Mouse (Mus musculus): ENCODE measurements around the gene Nfkbia.

Nfkbia gene

GRCm38 (mm10) chr12:55466816-55467215 is 25.6 kb downstream of the Nfkbia start:
- Histone ChIP-seq H3K36me3 (ENCODE audit: insufficient read depth, low read length) (no peaks in the 10 kb centered on the region), H3K9me3 (ENCODE audit: low read length) (no peaks in the 10 kb centered on the region), H3K27me3 (ENCODE audit: insufficient read depth, low read length) (peaks cover 34% of the 10 kb centered on the region), H3K4me1 (replicated peaks; ENCODE audit: low read depth, low read length) (peaks cover 93% of the 10 kb centered on the region), H3K4me3 (replicated peaks; ENCODE audit: low read length) (no peak overlapping the region)
- TF ChIP-seq CTCF (conservative IDR thresholded peaks at IDR 0.05; ENCODE audit: low read length), result no peak
- TF ChIP-seq NANOG (IDR thresholded peaks at IDR 0.05; ENCODE audit: borderline replicate concordance, low read length), result no peak
- no peak for TF ChIP-seq POU5F1 (IDR thresholded peaks at IDR 0.05; ENCODE audit: borderline replicate concordance, low read length)

GRCm38 (mm10) chr12:55466088-55466701 is 26.3 kb downstream of the Nfkbia start:
- TF ChIP-seq CTCF (conservative IDR thresholded peaks at IDR 0.05; ENCODE audit: low read length), result no peak
- TF ChIP-seq POU5F1 (IDR thresholded peaks at IDR 0.05; ENCODE audit: borderline replicate concordance, low read length), result no peak
- TF ChIP-seq NANOG (IDR thresholded peaks at IDR 0.05; ENCODE audit: borderline replicate concordance, low read length), result no peak

GRCm38 (mm10) chr12:55465401-55465983 is 27.0 kb downstream of the Nfkbia start:
- H3K4me1 ChIP-seq (replicated peaks; ENCODE audit: low read depth, low read length), result peaks cover 89% of the 10 kb centered on the region
- H3K4me3 ChIP-seq (replicated peaks; ENCODE audit: low read length), result no peak overlapping the region
- H3K9me3 ChIP-seq (ENCODE audit: low read length), result no peaks in the 10 kb centered on the region
- H3K27me3 ChIP-seq (ENCODE audit: insufficient read depth, low read length), result peaks cover 34% of the 10 kb centered on the region
- no peaks in the 10 kb centered on the region for H3K36me3 ChIP-seq (ENCODE audit: insufficient read depth, low read length)
- TF ChIP-seq NANOG (IDR thresholded peaks at IDR 0.05; ENCODE audit: borderline replicate concordance, low read length), result no peak
- TF ChIP-seq POU5F1 (IDR thresholded peaks at IDR 0.05; ENCODE audit: borderline replicate concordance, low read length), result no peak
- TF ChIP-seq CTCF (conservative IDR thresholded peaks at IDR 0.05; ENCODE audit: low read length), result no peak

More at GRCm38 (mm10) chr12:55466088-55466701, 26.3 kb downstream of the Nfkbia start:
- H3K4me1 ChIP-seq (replicated peaks; ENCODE audit: low read depth, low read length), result peaks cover 92% of the 10 kb centered on the region
- H3K27me3 ChIP-seq (ENCODE audit: insufficient read depth, low read length), result peaks cover 34% of the 10 kb centered on the region
- no peaks in the 10 kb centered on the region for H3K9me3 ChIP-seq (ENCODE audit: low read length)
- no peak overlapping the region for H3K4me3 ChIP-seq (replicated peaks; ENCODE audit: low read length)
- H3K36me3 ChIP-seq (ENCODE audit: insufficient read depth, low read length), result no peaks in the 10 kb centered on the region

GRCm38 (mm10) chr12:55464846-55465361 is 27.5 kb downstream of the Nfkbia start:
- no peaks in the 10 kb centered on the region for H3K9me3 ChIP-seq (ENCODE audit: low read length)
- H3K36me3 ChIP-seq (ENCODE audit: insufficient read depth, low read length), result no peaks in the 10 kb centered on the region
- peaks cover 32% of the 10 kb centered on the region for H3K27me3 ChIP-seq (ENCODE audit: insufficient read depth, low read length)
- no peak overlapping the region for H3K4me3 ChIP-seq (replicated peaks; ENCODE audit: low read length)
- TF ChIP-seq POU5F1 (IDR thresholded peaks at IDR 0.05; ENCODE audit: borderline replicate concordance, low read length), result no peak
- TF ChIP-seq NANOG (IDR thresholded peaks at IDR 0.05; ENCODE audit: borderline replicate concordance, low read length), result no peak
- no peak for TF ChIP-seq CTCF (conservative IDR thresholded peaks at IDR 0.05; ENCODE audit: low read length)
- H3K4me1 ChIP-seq (replicated peaks; ENCODE audit: low read depth, low read length), result peaks cover 83% of the 10 kb centered on the region

GRCm38 (mm10) chr12:55463992-55464845 is 28.2 kb downstream of the Nfkbia start:
- Histone ChIP-seq H3K4me3 (replicated peaks; ENCODE audit: low read length) (no peak overlapping the region), H3K36me3 (ENCODE audit: insufficient read depth, low read length) (no peaks in the 10 kb centered on the region), H3K9me3 (ENCODE audit: low read length) (no peaks in the 10 kb centered on the region), H3K27me3 (ENCODE audit: insufficient read depth, low read length) (peaks cover 25% of the 10 kb centered on the region), H3K4me1 (replicated peaks; ENCODE audit: low read depth, low read length) (peaks cover 76% of the 10 kb centered on the region)
- TF ChIP-seq NANOG (IDR thresholded peaks at IDR 0.05; ENCODE audit: borderline replicate concordance, low read length) (no peak), POU5F1 (IDR thresholded peaks at IDR 0.05; ENCODE audit: borderline replicate concordance, low read length) (no peak), CTCF (conservative IDR thresholded peaks at IDR 0.05; ENCODE audit: low read length) (no peak)

- no peaks in the 10 kb centered on the region for H3K36me3 ChIP-seq (ENCODE audit: insufficient read depth, low read length)
- no peak overlapping the region for H3K4me3 ChIP-seq (replicated peaks; ENCODE audit: low read length)
- H3K27me3 ChIP-seq (ENCODE audit: insufficient read depth, low read length), result peaks cover 20% of the 10 kb centered on the region
- H3K9me3 ChIP-seq (ENCODE audit: low read length), result no peaks in the 10 kb centered on the region
- H3K4me1 ChIP-seq (replicated peaks; ENCODE audit: low read depth, low read length), result peaks cover 72% of the 10 kb centered on the region
- TF ChIP-seq NANOG (IDR thresholded peaks at IDR 0.05; ENCODE audit: borderline replicate concordance, low read length) (no peak), POU5F1 (IDR thresholded peaks at IDR 0.05; ENCODE audit: borderline replicate concordance, low read length) (no peak), CTCF (conservative IDR thresholded peaks at IDR 0.05; ENCODE audit: low read length) (no peak)
Measured at GRCm38 (mm10) chr12:55463087-55463486, 29.4 kb downstream of the Nfkbia start.

GRCm38 (mm10) chr12:55462456-55462855 is 30.0 kb downstream of the Nfkbia start:
- Histone ChIP-seq H3K4me1 (replicated peaks; ENCODE audit: low read depth, low read length) (peaks cover 72% of the 10 kb centered on the region), H3K4me3 (replicated peaks; ENCODE audit: low read length) (no peak overlapping the region), H3K36me3 (ENCODE audit: insufficient read depth, low read length) (no peaks in the 10 kb centered on the region), H3K27me3 (ENCODE audit: insufficient read depth, low read length) (peaks cover 19% of the 10 kb centered on the region), H3K9me3 (ENCODE audit: low read length) (no peaks in the 10 kb centered on the region)
- TF ChIP-seq CTCF (conservative IDR thresholded peaks at IDR 0.05; ENCODE audit: low read length), result no peak
- no peak for TF ChIP-seq POU5F1 (IDR thresholded peaks at IDR 0.05; ENCODE audit: borderline replicate concordance, low read length)

- TF ChIP-seq NANOG (IDR thresholded peaks at IDR 0.05; ENCODE audit: borderline replicate concordance, low read length) (no peak), CTCF (conservative IDR thresholded peaks at IDR 0.05; ENCODE audit: low read length) (no peak), POU5F1 (IDR thresholded peaks at IDR 0.05; ENCODE audit: borderline replicate concordance, low read length) (no peak)
Measured at GRCm38 (mm10) chr12:55461767-55462166, 30.7 kb downstream of the Nfkbia start.

More at GRCm38 (mm10) chr12:55461767-55462166, 30.7 kb downstream of the Nfkbia start:
- Histone ChIP-seq H3K27me3 (ENCODE audit: insufficient read depth, low read length) (peaks cover 13% of the 10 kb centered on the region), H3K36me3 (ENCODE audit: insufficient read depth, low read length) (no peaks in the 10 kb centered on the region), H3K9me3 (ENCODE audit: low read length) (no peaks in the 10 kb centered on the region), H3K4me3 (replicated peaks; ENCODE audit: low read length) (no peak overlapping the region), H3K4me1 (replicated peaks; ENCODE audit: low read depth, low read length) (peaks cover 72% of the 10 kb centered on the region)
